Mouse (Mus musculus) kidney, adult 2 months (tissue): ENCODE results near the gene Nxnl1.

Experiments used
- CTCF ChIP-seq: fragments of 200-500 bp; conservative IDR thresholded peaks from 2 replicates; pipeline ENCODE4 v1.5.1; 2011; ENCODE audit warnings: low read depth, mild to moderate bottlenecking, control low read depth, low read length, moderate library complexity, mixed read lengths; ENCODE audit not compliant: insufficient read depth, insufficient read length
- POLR2A ChIP-seq: fragments of 200-500 bp; IDR thresholded peaks from one replicate; pipeline ENCODE4 v1.6.1; 2011; ENCODE audit warnings: low read depth, low read length, control low read depth

DNA sequence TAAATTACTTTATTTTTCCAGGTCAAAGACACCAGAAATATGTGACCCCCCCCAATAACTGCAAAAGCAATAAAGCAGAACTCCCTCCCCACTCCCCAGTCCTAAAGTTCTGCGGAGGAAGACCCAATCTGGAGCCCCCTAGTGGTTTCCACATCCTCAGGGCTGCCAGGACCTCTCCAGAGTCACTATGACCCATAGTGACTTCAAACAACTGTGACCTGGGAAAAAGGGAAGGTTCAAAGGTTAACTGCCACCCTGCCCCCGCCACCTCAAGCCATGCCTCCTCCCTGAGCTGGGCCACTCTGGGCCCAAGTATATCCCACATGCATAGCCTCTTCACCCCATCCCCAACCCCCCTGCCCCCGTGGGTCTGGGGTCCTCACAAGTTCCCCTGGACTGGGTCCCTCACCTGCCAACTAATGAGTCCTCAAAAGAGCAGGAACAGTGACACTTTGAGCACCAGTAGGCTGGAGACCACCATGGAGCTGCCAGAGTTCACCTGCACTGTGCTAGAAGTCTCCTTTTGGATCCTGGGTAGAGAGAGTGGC lies 32.1 kb downstream of the Nxnl1 start:
- TF ChIP-seq CTCF, result peak; percentile 28; the same call in 1 of the 2 replicates
- no peak for TF ChIP-seq POLR2A
